Mouse (Mus musculus): Measurements from ENCODE around the gene Gm20388.

- no peak for TF ChIP-seq ZC3H11A (IDR thresholded peaks at IDR 0.05; ENCODE audit: borderline replicate concordance, low read depth, low read length)
- TF ChIP-seq HCFC1 (IDR thresholded peaks at IDR 0.05; ENCODE audit: borderline replicate concordance, insufficient read depth, low read length) = no peak
Measured at GRCm38 (mm10) chr8:123122670-123123069, 3212.0 kb downstream of the Gm20388 start.
